ENCODE assay signal across 7 mouse cellular contexts in the genomic region with DNA sequence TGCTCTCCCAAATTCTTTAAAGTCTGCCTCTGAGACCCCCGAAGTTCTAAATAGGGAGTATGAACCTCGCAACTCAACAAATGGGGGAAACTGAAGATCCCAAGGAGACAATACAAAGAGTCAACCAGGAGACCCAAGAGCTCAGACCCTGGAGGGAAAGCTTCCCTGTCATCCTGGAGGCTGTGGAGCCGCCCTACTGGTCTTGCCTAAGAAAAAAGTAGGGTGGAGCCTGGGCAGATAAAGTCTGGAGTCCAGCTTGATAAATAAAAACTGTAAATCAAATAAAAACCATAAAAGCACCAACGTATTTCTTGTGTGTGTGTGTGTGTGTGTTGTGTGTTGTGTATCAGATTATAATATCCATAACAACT. TPM values are rescaled to one million over a fixed set of nuclear protein-coding genes. Genes with fewer than 3 reads are reported as not detected.
A peak's percentile ranks its signal among the peaks of the same experiment; 100 is the strongest.
DNase-seq lines count a peak whose midpoint lies in the region; ATAC-seq and TF ChIP-seq lines count a peak whose summit lies in the region.

No protein-coding gene starts in this region.

- peaks cover 7% of the 10 kb centered on the region for H3K9me3 ChIP-seq in megakaryocyte, embryonic 14.5 days
- H3K9me3 ChIP-seq in forebrain, embryonic 13.5 days (replicated peaks), result peaks cover 5% of the 10 kb centered on the region
- no peaks in the 10 kb centered on the region for H3K9me3 ChIP-seq in liver, embryonic 11.5 days (ENCODE audit: control insufficient read depth, low read length)
- no peaks in the 10 kb centered on the region for H3K9me3 ChIP-seq in stomach, postnatal 0 days (ENCODE audit: control insufficient read depth, low read length)

- H3K27ac ChIP-seq in forebrain, embryonic 13.5 days, result no peak overlapping the region
- H3K27ac ChIP-seq in liver, embryonic 11.5 days (ENCODE audit: low read depth, low read length), result no peak overlapping the region
- no peak overlapping the region; the same call in 1 of the 2 replicates for H3K27ac ChIP-seq in stomach, postnatal 0 days (replicated peaks)

- H3K9ac ChIP-seq in forebrain, embryonic 13.5 days, result no peak overlapping the region
- H3K9ac ChIP-seq in liver, embryonic 11.5 days (ENCODE audit: low read depth, low read length), result no peak overlapping the region
- no peak overlapping the region for H3K9ac ChIP-seq in stomach, postnatal 0 days (ENCODE audit: low read length)

- peaks cover 75% of the 10 kb centered on the region for H3K4me1 ChIP-seq in megakaryocyte, embryonic 14.5 days
- peaks cover 32% of the 10 kb centered on the region for H3K4me1 ChIP-seq in forebrain, embryonic 13.5 days
- H3K4me1 ChIP-seq in liver, embryonic 11.5 days (replicated peaks; ENCODE audit: control insufficient read depth, insufficient read depth, low read length), result peaks cover 19% of the 10 kb centered on the region
- peaks cover 8% of the 10 kb centered on the region for H3K4me1 ChIP-seq in stomach, postnatal 0 days (replicated peaks; ENCODE audit: control insufficient read depth, insufficient read depth)

- ATAC-seq in megakaryocyte, adult 5-6 weeks (ENCODE audit: poor library complexity, severe bottlenecking), result no peak
- ATAC-seq in forebrain, embryonic 13.5 days, result no peak
- ATAC-seq in liver, embryonic 11.5 days (replicated peaks; ENCODE audit: low FRiP score), result no peak
- no peak for ATAC-seq in stomach, postnatal 0 days (ENCODE audit: low FRiP score, low TSS enrichment)

- H3K4me2 ChIP-seq in forebrain, embryonic 13.5 days, result peak overlapping the region; percentile 70
- H3K4me2 ChIP-seq in liver, embryonic 11.5 days, result peak overlapping the region; percentile 76
- peak overlapping the region; percentile 83 for H3K4me2 ChIP-seq in stomach, postnatal 0 days (replicated peaks; ENCODE audit: low read depth)

- peak; percentile 46 for TF ChIP-seq CTCF in stomach, postnatal 0 days (IDR thresholded peaks at IDR 0.05; ENCODE audit: low read depth)

- no peak for TF ChIP-seq EP300 in stomach, postnatal 0 days (optimal IDR thresholded peaks at IDR 0.05)

- no peak for DNase-seq in liver, embryonic 11.5 days (ENCODE audit: low spot score)
- no peak for DNase-seq in stomach, postnatal 0 days (ENCODE audit: low spot score)
- no peak for DNase-seq in urinary bladder, postnatal 36 days (ENCODE audit: low spot score in 2 of 2)
- no peak for DNase-seq in gastrocnemius, adult 18-20 months (ENCODE audit: low spot score)

- H3K36me3 ChIP-seq in megakaryocyte, embryonic 14.5 days (replicated peaks; ENCODE audit: low read length), result peaks cover 33% of the 10 kb centered on the region
- H3K36me3 ChIP-seq in forebrain, embryonic 13.5 days (ENCODE audit: poor library complexity, severe bottlenecking), result no peaks in the 10 kb centered on the region
- no peaks in the 10 kb centered on the region for H3K36me3 ChIP-seq in liver, embryonic 11.5 days (ENCODE audit: control insufficient read depth, insufficient read depth, low read length)
- peaks cover 5% of the 10 kb centered on the region; the same call in 1 of the 2 replicates for H3K36me3 ChIP-seq in stomach, postnatal 0 days (ENCODE audit: control insufficient read depth, insufficient read depth, low read length)

- H3K27me3 ChIP-seq in megakaryocyte, embryonic 14.5 days (replicated peaks), result no peaks in the 10 kb centered on the region
- H3K27me3 ChIP-seq in forebrain, embryonic 13.5 days, result no peaks in the 10 kb centered on the region
- H3K27me3 ChIP-seq in liver, embryonic 11.5 days (replicated peaks; ENCODE audit: control insufficient read depth, insufficient read depth, low read length), result no peaks in the 10 kb centered on the region
- no peaks in the 10 kb centered on the region for H3K27me3 ChIP-seq in stomach, postnatal 0 days (ENCODE audit: control insufficient read depth, insufficient read depth, low read length)

- WGBS in forebrain, embryonic 13.5 days, result 79% methylated on average over 4 of the region's 4 CpGs
- WGBS in liver, embryonic 11.5 days, result 67% methylated on average over 4 of the region's 4 CpGs
- WGBS in stomach, postnatal 0 days, result 65% methylated on average over 4 of the region's 4 CpGs

- H3K4me3 ChIP-seq in megakaryocyte, embryonic 14.5 days (replicated peaks), result peak overlapping the region; percentile 91
- peak overlapping the region; percentile 55 for H3K4me3 ChIP-seq in forebrain, embryonic 13.5 days
- peak overlapping the region; percentile 55 for H3K4me3 ChIP-seq in liver, embryonic 11.5 days (ENCODE audit: low read depth, low read length)
- peak overlapping the region; percentile 73 for H3K4me3 ChIP-seq in stomach, postnatal 0 days (ENCODE audit: low read depth, low read length)

RNA-seq across cellular contexts. Expression of a gene that starts 0.6 kb away (rescaled TPM):
- polyA plus RNA-seq in megakaryocyte, embryonic 14.5 days (2012; ENCODE audit: insufficient read depth, low replicate concordance), result 117 and 173 TPM in 2 replicates
- 12.2 and 12.5 TPM in 2 replicates for total RNA-seq in megakaryocyte, adult 5-6 weeks (2015)
- 5.1 and 8.8 TPM in 2 replicates for total RNA-seq in megakaryocyte, adult 5-6 weeks (2017)
- polyA plus RNA-seq in forebrain, embryonic 13.5 days (2015; fragmentation: Nextera tagmentation; extraction: Ambion mirVana), result 21.8 and 21.9 TPM in 2 replicates
- polyA plus RNA-seq in liver, embryonic 11.5 days (2014; fragmentation: Nextera tagmentation; extraction: Ambion mirVana), result 27.0 and 29.3 TPM in 2 replicates
- 103 TPM in 2 replicates for polyA plus RNA-seq in stomach, postnatal 0 days (2015; fragmentation: Nextera tagmentation; extraction: Ambion mirVana)
- 10 to 100 TPM; 79.9 to 89.7 TPM for total RNA-seq in gastrocnemius, adult 18-20 months (2021)

RNA-seq across cellular contexts. Expression of a gene that starts 25.3 kb away (rescaled TPM):
- polyA plus RNA-seq in megakaryocyte, embryonic 14.5 days (2012; ENCODE audit: insufficient read depth, low replicate concordance), result 262 and 336 TPM in 2 replicates
- 9.8 and 11.8 TPM in 2 replicates for total RNA-seq in megakaryocyte, adult 5-6 weeks (2015)
- total RNA-seq in megakaryocyte, adult 5-6 weeks (2017), result 2.4 and 7.6 TPM in 2 replicates
- polyA plus RNA-seq in forebrain, embryonic 13.5 days (2015; fragmentation: Nextera tagmentation; extraction: Ambion mirVana), result 28.2 and 30.3 TPM in 2 replicates
- polyA plus RNA-seq in liver, embryonic 11.5 days (2014; fragmentation: Nextera tagmentation; extraction: Ambion mirVana), result 27.9 and 35.9 TPM in 2 replicates
- polyA plus RNA-seq in stomach, postnatal 0 days (2015; fragmentation: Nextera tagmentation; extraction: Ambion mirVana), result 179 and 191 TPM in 2 replicates
- total RNA-seq in gastrocnemius, adult 18-20 months (2021), result 10 to 100 TPM in 1 of 2 experiments, 1 to 10 TPM in 1; 9.6 to 14.6 TPM

RNA-seq across cellular contexts. Expression of a gene that starts 35.2 kb away (rescaled TPM):
- polyA plus RNA-seq in megakaryocyte, embryonic 14.5 days (2012; ENCODE audit: insufficient read depth, low replicate concordance), result 4.1 and 7.0 TPM in 2 replicates
- 4.8 and 5.7 TPM in 2 replicates for total RNA-seq in megakaryocyte, adult 5-6 weeks (2015)
- total RNA-seq in megakaryocyte, adult 5-6 weeks (2017), result 2.0 and 2.8 TPM in 2 replicates
- polyA plus RNA-seq in forebrain, embryonic 13.5 days (2015; fragmentation: Nextera tagmentation; extraction: Ambion mirVana), result 1.1 and 1.5 TPM in 2 replicates
- 0.45 and 0.52 TPM in 2 replicates for polyA plus RNA-seq in liver, embryonic 11.5 days (2014; fragmentation: Nextera tagmentation; extraction: Ambion mirVana)
- 2.4 and 2.7 TPM in 2 replicates for polyA plus RNA-seq in stomach, postnatal 0 days (2015; fragmentation: Nextera tagmentation; extraction: Ambion mirVana)
- total RNA-seq in gastrocnemius, adult 18-20 months (2021), result 1 to 10 TPM; 2.4 to 2.9 TPM

RNA-seq across cellular contexts. Expression of a gene that starts 51.7 kb away (rescaled TPM):
- polyA plus RNA-seq in megakaryocyte, embryonic 14.5 days (2012; ENCODE audit: insufficient read depth, low replicate concordance), result 0.11 TPM in 1 of 2 replicates, not detected in the other
- total RNA-seq in megakaryocyte, adult 5-6 weeks (2015), result 0.71 and 0.75 TPM in 2 replicates
- 0.81 and 0.88 TPM in 2 replicates for total RNA-seq in megakaryocyte, adult 5-6 weeks (2017)
- polyA plus RNA-seq in forebrain, embryonic 13.5 days (2015; fragmentation: Nextera tagmentation; extraction: Ambion mirVana), result 0.44 and 0.58 TPM in 2 replicates
- polyA plus RNA-seq in liver, embryonic 11.5 days (2014; fragmentation: Nextera tagmentation; extraction: Ambion mirVana), result 0.27 TPM in 2 replicates
- 9.4 and 11.0 TPM in 2 replicates for polyA plus RNA-seq in stomach, postnatal 0 days (2015; fragmentation: Nextera tagmentation; extraction: Ambion mirVana)
- total RNA-seq in gastrocnemius, adult 18-20 months (2021), result not detected
